Mouse (Mus musculus) MEL (cell line): ENCODE measurements around the gene Fat2. TPM values are rescaled to one million over a fixed set of nuclear protein-coding genes. Genes with fewer than 3 reads are reported as not detected.

Source experiments
- DNase-seq: peaks from one replicate; pipeline ENCODE4 v3.0.0; 2011; ENCODE audit warnings: low read depth, low spot score
- H3K27ac ChIP-seq: 2 replicates; pipeline ENCODE4 v1.5.1; 2012; ENCODE audit warnings: low read depth, mild to moderate bottlenecking, control low read depth, low read length, moderate library complexity; ENCODE audit not compliant: control insufficient read depth
- H3K27me3 ChIP-seq, 2 experiments: fragments of 150-350 bp in 1 of 2; sonication (generic) in 1 of 2; 2 replicates each; pipeline ENCODE4 v1.6.1; 2012; ENCODE audit warnings: low read length in 2 of 2, mild to moderate bottlenecking in 2 of 2, improper control_type of control experiment in 1 of 2, moderate library complexity in 1 of 2; ENCODE audit not compliant: insufficient read depth in 2 of 2, control insufficient read depth in 1 of 2
- H3K36me3 ChIP-seq, 2 experiments: 2 replicates each; pipeline ENCODE4 v1.6.1; 2012 to 2014; ENCODE audit warnings: low read length in 2 of 2, improper control_type of control experiment in 1 of 2, inconsistent platforms in 1 of 2, mild to moderate bottlenecking in 1 of 2; ENCODE audit not compliant: insufficient read depth in 2 of 2, control insufficient read depth in 1 of 2
- H3K4me1 ChIP-seq, 2 experiments: fragments of 150-350 bp in 1 of 2; sonication (generic) in 1 of 2; 2 replicates each; pipeline ENCODE4 v1.6.1; 2012; ENCODE audit warnings: low read length in 2 of 2, improper control_type of control experiment in 1 of 2, mild to moderate bottlenecking in 1 of 2; ENCODE audit not compliant: insufficient read depth in 2 of 2, control insufficient read depth in 1 of 2
- H3K4me3 ChIP-seq, 2 experiments: fragments of 150-350 bp in 1 of 2; sonication (generic) in 1 of 2; 2 replicates each; pipeline ENCODE4 v1.5.1; 2012; ENCODE audit warnings: low read depth in 2 of 2, low read length in 2 of 2, mild to moderate bottlenecking in 2 of 2, moderate library complexity in 2 of 2, control low read depth in 1 of 2, improper control_type of control experiment in 1 of 2; ENCODE audit not compliant: control insufficient read depth in 1 of 2, insufficient read depth in 1 of 2
- H3K79me2 ChIP-seq: 2 replicates; pipeline ENCODE4 v1.6.1; 2012; ENCODE audit warnings: mild to moderate bottlenecking, low read length, moderate library complexity; ENCODE audit not compliant: control insufficient read depth, poor library complexity, insufficient read depth
- H3K9ac ChIP-seq: 2 replicates; pipeline ENCODE4 v1.6.1; 2012; ENCODE audit warnings: low read depth, mild to moderate bottlenecking, control low read depth, low read length, moderate library complexity; ENCODE audit not compliant: control insufficient read depth, poor library complexity, severe bottlenecking
- H3K9me3 ChIP-seq: fragments of 150-350 bp; sonication (generic); replicated peaks from 2 replicates; pipeline ENCODE4 v1.6.1; 2012; ENCODE audit warnings: mild to moderate bottlenecking, low read length, improper control_type of control experiment, moderate library complexity; ENCODE audit not compliant: insufficient read depth
- BHLHE40 ChIP-seq: IDR thresholded peaks from 2 replicates; pipeline ENCODE4 v1.6.1; 2012; ENCODE audit warnings: low read depth, mild to moderate bottlenecking, inconsistent platforms, low read length, improper control_type of control experiment, borderline replicate concordance
- CHD1 ChIP-seq: IDR thresholded peaks from 2 replicates; pipeline ENCODE4 v1.6.1; 2012; ENCODE audit warnings: low read depth, mild to moderate bottlenecking, inconsistent platforms, low read length, improper control_type of control experiment
- CHD2 ChIP-seq: IDR thresholded peaks from 2 replicates; pipeline ENCODE4 v1.6.1; 2011; ENCODE audit warnings: low read length, improper control_type of control experiment
- CTCF ChIP-seq, 3 experiments: IDR thresholded peaks in 2 of 3; conservative IDR thresholded peaks in 1 of 3; 2 replicates each; pipeline ENCODE4 v1.5.1; 2011 to 2012; ENCODE audit warnings: low read length in 3 of 3, low read depth in 2 of 3, mild to moderate bottlenecking in 2 of 3, improper control_type of control experiment in 1 of 3, inconsistent platforms in 1 of 3, mixed read lengths in 1 of 3, moderate library complexity in 1 of 3; ENCODE audit not compliant: control insufficient read depth in 1 of 3, insufficient read depth in 1 of 3, poor library complexity in 1 of 3, severe bottlenecking in 1 of 3
- E2F4 ChIP-seq: IDR thresholded peaks from 2 replicates; pipeline ENCODE4 v1.6.1; 2011; ENCODE audit warnings: low read depth, low read length, improper control_type of control experiment, borderline replicate concordance
- EP300 ChIP-seq, 2 experiments: IDR thresholded peaks; 2 replicates each; pipeline ENCODE4 v1.6.1; 2011; ENCODE audit warnings: improper control_type of control experiment in 2 of 2, low read length in 2 of 2, low read depth in 1 of 2, mild to moderate bottlenecking in 1 of 2
- GABPA ChIP-seq: IDR thresholded peaks from 2 replicates; pipeline ENCODE4 v1.6.1; 2012; ENCODE audit warnings: low read depth, mild to moderate bottlenecking, inconsistent platforms, low read length, improper control_type of control experiment, moderate library complexity
- GATA1 ChIP-seq: IDR thresholded peaks from 2 replicates; pipeline ENCODE4 v1.6.1; 2011; ENCODE audit warnings: low read depth, low read length, improper control_type of control experiment
- KAT2A ChIP-seq: conservative IDR thresholded peaks from 2 replicates; pipeline ENCODE4 v1.6.1; 2012; ENCODE audit warnings: low read depth, low read length, improper control_type of control experiment, inconsistent platforms
- MAFK ChIP-seq: IDR thresholded peaks from 2 replicates; pipeline ENCODE4 v1.6.1; 2011; ENCODE audit warnings: low read depth, mild to moderate bottlenecking, low read length, improper control_type of control experiment, borderline replicate concordance
- MEF2A ChIP-seq: IDR thresholded peaks from 2 replicates; pipeline ENCODE4 v1.6.1; 2014; ENCODE audit warnings: low read depth, mild to moderate bottlenecking, inconsistent platforms, low read length, improper control_type of control experiment; ENCODE audit not compliant: poor library complexity, insufficient replicate concordance, severe bottlenecking; ENCODE audit errors: extremely low read depth
- MYC ChIP-seq: IDR thresholded peaks from 2 replicates; pipeline ENCODE4 v1.6.1; 2011; ENCODE audit warnings: low read depth, mild to moderate bottlenecking, low read length, improper control_type of control experiment, moderate library complexity
- NRF1 ChIP-seq: IDR thresholded peaks from 2 replicates; pipeline ENCODE4 v1.6.1; 2014; ENCODE audit warnings: low read depth, mild to moderate bottlenecking, inconsistent platforms, low read length, improper control_type of control experiment, moderate library complexity; ENCODE audit not compliant: poor library complexity, insufficient read depth, severe bottlenecking
- SMC3 ChIP-seq: IDR thresholded peaks from 2 replicates; pipeline ENCODE4 v1.6.1; 2011; ENCODE audit warnings: low read depth, low read length, improper control_type of control experiment
- TBP ChIP-seq: IDR thresholded peaks from 2 replicates; pipeline ENCODE4 v1.8.0; 2011; ENCODE audit warnings: low read depth, low read length, improper control_type of control experiment
- USF2 ChIP-seq, 2 experiments: IDR thresholded peaks; 2 replicates each; pipeline ENCODE4 v1.6.1; 2011 to 2012; ENCODE audit warnings: improper control_type of control experiment in 2 of 2, low read length in 2 of 2, borderline replicate concordance in 1 of 2, inconsistent platforms in 1 of 2, low read depth in 1 of 2, mild to moderate bottlenecking in 1 of 2; ENCODE audit not compliant: insufficient read depth in 1 of 2
- ZMIZ1 ChIP-seq: IDR thresholded peaks from 2 replicates; pipeline ENCODE4 v1.6.1; 2012; ENCODE audit warnings: low read depth, mild to moderate bottlenecking, inconsistent platforms, low read length, improper control_type of control experiment, moderate library complexity
- ZNF384 ChIP-seq: IDR thresholded peaks from 2 replicates; pipeline ENCODE4 v1.6.1; 2012; ENCODE audit warnings: low read depth, mild to moderate bottlenecking, inconsistent platforms, low read length, improper control_type of control experiment
- polyA plus RNA-seq, 2 experiments: library from polyadenylated mRNA; stranded (reverse) in 1 of 2; unstranded in 1 of 2; fragments of >175 nt in 1 of 2; fragments of >200 nt in 1 of 2; gene quantifications; 2 replicates each; pipeline versions ENCODE4 v1.2.1 to v1.2.4; 2012; ENCODE audit warnings: low replicate concordance in 2 of 2, low read depth in 1 of 2; ENCODE audit not compliant: insufficient read length in 2 of 2, insufficient read depth in 1 of 2, missing spikeins in 1 of 2
- total RNA-seq: library from RNA; depleted of rRNA; stranded (reverse); fragments of 300-350 nt; gene quantifications from 2 replicates; pipeline ENCODE4 v1.2.3, GENCODE M21; 2012

Gene Fat2
- total and polyA plus RNA-seq, 3 experiments = under 0.01 to 0.01 TPM; not detected in 1

GRCm38 (mm10) chr11:55315966-55316365 lies 20.4 kb downstream of the Fat2 start:
- no peak overlapping the region for H3K27ac ChIP-seq

GRCm38 (mm10) chr11:55314704-55315047 lies 21.7 kb downstream of the Fat2 start:
- TF ChIP-seq CHD2 (no peak), KAT2A (no peak), EP300 (IDR thresholded peaks at IDR 0.05; ENCODE audit: low read depth in 1 of 2, low read length in 2 of 2) (no peak), MYC (no peak), NRF1 (no peak), ZMIZ1 (no peak), MAFK (no peak), GATA1 (no peak), CHD1 (no peak), MEF2A (no peak)
- Histone ChIP-seq H3K9ac (no peak overlapping the region), H3K4me1 (no peaks in the 10 kb centered on the region), H3K27me3 (peaks cover 2 to 9% of the 10 kb centered on the region in 2 experiments; a peak in 3 of 4 replicates), H3K27ac (no peak overlapping the region), H3K9me3 (no peaks in the 10 kb centered on the region; the same call in 1 of the 2 replicates), H3K36me3 (no peaks in the 10 kb centered on the region), H3K79me2 (no peaks in the 10 kb centered on the region), H3K4me3 (no peak overlapping the region)
- DNase-seq = no peak

More at GRCm38 (mm10) chr11:55315966-55316365, 20.4 kb downstream of the Fat2 start:
- TF ChIP-seq NRF1 (no peak), CHD2 (no peak), BHLHE40 (no peak), GABPA (no peak), ZMIZ1 (no peak), MEF2A (no peak), ZNF384 (no peak), KAT2A (no peak), SMC3 (no peak), E2F4 (no peak), CTCF (IDR thresholded peaks at IDR 0.05 in 2 of 3, conservative IDR thresholded peaks at IDR 0.05 in 1 of 3; ENCODE audit: control insufficient read depth in 1 of 3, insufficient read depth in 1 of 3, low read depth in 2 of 3, low read length in 3 of 3, poor library complexity in 1 of 3, severe bottlenecking in 1 of 3) (no peak), TBP (no peak), USF2 (IDR thresholded peaks at IDR 0.05; ENCODE audit: borderline replicate concordance in 1 of 2, insufficient read depth in 1 of 2, low read depth in 1 of 2, low read length in 2 of 2) (no peak), EP300 (IDR thresholded peaks at IDR 0.05; ENCODE audit: low read depth in 1 of 2, low read length in 2 of 2) (no peak)
- no peaks in the 10 kb centered on the region for H3K4me1 ChIP-seq
- H3K36me3 ChIP-seq = no peaks in the 10 kb centered on the region
- no peak overlapping the region for H3K4me3 ChIP-seq
- no peak for DNase-seq
- no peaks in the 10 kb centered on the region for H3K79me2 ChIP-seq
- no peaks in the 10 kb centered on the region; the same call in 1 of the 2 replicates for H3K9me3 ChIP-seq
- H3K27me3 ChIP-seq = peaks cover 2 to 9% of the 10 kb centered on the region in 2 experiments; a peak in 3 of 4 replicates
- H3K9ac ChIP-seq = no peak overlapping the region
